Comparison of ENCODE assay signal across 8 mouse cellular contexts in the genomic region with DNA sequence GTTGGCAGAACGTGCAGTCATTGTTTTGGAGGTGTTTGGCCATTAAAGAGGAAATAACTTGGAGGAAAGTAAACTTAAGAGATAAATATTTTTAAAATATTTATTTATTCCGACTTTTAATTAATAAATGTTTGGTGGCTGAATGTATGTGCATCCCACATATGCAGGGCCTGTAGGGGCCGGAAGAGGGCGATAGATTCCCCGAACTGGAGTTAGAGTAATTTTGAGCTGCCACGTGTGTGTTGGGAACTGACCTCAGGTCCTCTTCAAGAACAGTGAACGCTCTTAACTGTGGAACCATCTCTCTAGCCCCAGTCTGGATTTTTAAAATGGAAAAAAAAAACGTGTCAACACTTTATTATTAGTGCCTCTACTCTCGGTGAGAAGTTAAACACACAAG. TPM values are rescaled to one million over a fixed set of nuclear protein-coding genes. Genes with fewer than 3 reads are reported as not detected.
DNase-seq lines count a peak whose midpoint lies in the region; ATAC-seq and TF ChIP-seq lines count a peak whose summit lies in the region.

No protein-coding gene starts in this region.

- H3K9me3 ChIP-seq in forebrain, embryonic 14.5 days (replicated peaks; ENCODE audit: control insufficient read depth, low read length) = no peaks in the 10 kb centered on the region
- no peaks in the 10 kb centered on the region for H3K9me3 ChIP-seq in forebrain, postnatal 0 days (ENCODE audit: low read length)
- no peaks in the 10 kb centered on the region for H3K9me3 ChIP-seq in lung, embryonic 14.5 days (ENCODE audit: low read depth, low read length)

- H3K27me3 ChIP-seq in forebrain, embryonic 14.5 days (replicated peaks; ENCODE audit: control insufficient read depth, insufficient read depth, low read length) = no peaks in the 10 kb centered on the region
- H3K27me3 ChIP-seq in forebrain, postnatal 0 days (ENCODE audit: insufficient read depth, low read length) = no peaks in the 10 kb centered on the region
- H3K27me3 ChIP-seq in lung, embryonic 14.5 days (ENCODE audit: insufficient read depth, low read length) = no peaks in the 10 kb centered on the region

- H3K4me1 ChIP-seq in forebrain, embryonic 14.5 days (ENCODE audit: control insufficient read depth, insufficient read depth, low read length) = peaks cover 8% of the 10 kb centered on the region; the same call in 1 of the 2 replicates
- 0 out of 2 replicates have a peak, but pooled peaks cover 4% of the 10 kb centered on the region for H3K4me1 ChIP-seq in forebrain, postnatal 0 days (ENCODE audit: insufficient read depth)
- peaks cover 6% of the 10 kb centered on the region; the same call in 1 of the 2 replicates for H3K4me1 ChIP-seq in lung, embryonic 14.5 days (ENCODE audit: insufficient read depth)

- no peak overlapping the region for H3K9ac ChIP-seq in forebrain, embryonic 14.5 days (ENCODE audit: low read length)
- H3K9ac ChIP-seq in forebrain, postnatal 0 days = no peak overlapping the region
- H3K9ac ChIP-seq in lung, embryonic 14.5 days = no peak overlapping the region

- 51% methylated on average over 9 of the region's 9 CpGs for WGBS in forebrain, embryonic 14.5 days
- 54% methylated on average over 9 of the region's 9 CpGs for WGBS in forebrain, postnatal 0 days
- 43% methylated on average over 9 of the region's 9 CpGs for WGBS in lung, embryonic 14.5 days

- ATAC-seq in forebrain, embryonic 14.5 days = peak; percentile 34; the same call in 1 of the 2 replicates
- ATAC-seq in forebrain, postnatal 0 days = no peak
- ATAC-seq in lung, embryonic 14.5 days (ENCODE audit: insufficient read depth) = no peak
- peak; percentile 10; the same call in 1 of the 2 replicates for ATAC-seq in megakaryocyte, adult 5-6 weeks (ENCODE audit: poor library complexity, severe bottlenecking)

- TF ChIP-seq CTCF in forebrain, postnatal 0 days (IDR thresholded peaks at IDR 0.05; ENCODE audit: low read depth) = no peak
- TF ChIP-seq CTCF in lung, embryonic 14.5 days (IDR thresholded peaks at IDR 0.05; ENCODE audit: low read depth) = no peak

- no peak for DNase-seq in forebrain, embryonic 14.5 days (ENCODE audit: low spot score)
- DNase-seq in forebrain, postnatal 0 days = no peak
- DNase-seq in lung, embryonic 14.5 days = peak; percentile 57
- DNase-seq in lung, postnatal 10 days = no peak
- DNase-seq in c-Kit-positive CD71-positive TER-119-positive erythroid progenitor cells, embryonic 14.5 days (ENCODE audit: low spot score) = peak; percentile 17
- no peak for DNase-seq in spleen, postnatal 14 days (ENCODE audit: low spot score in 2 of 2)
- DNase-seq in adrenal gland, postnatal 4 days (ENCODE audit: low spot score in 2 of 2) = no peak

- H3K4me2 ChIP-seq in forebrain, embryonic 14.5 days (ENCODE audit: low read length) = no peak overlapping the region
- H3K4me2 ChIP-seq in forebrain, postnatal 0 days (ENCODE audit: low read depth) = no peak overlapping the region
- peak overlapping the region; percentile 35 for H3K4me2 ChIP-seq in lung, embryonic 14.5 days

- H3K36me3 ChIP-seq in forebrain, embryonic 14.5 days (ENCODE audit: control insufficient read depth, insufficient read depth, low read length) = no peaks in the 10 kb centered on the region
- H3K36me3 ChIP-seq in forebrain, postnatal 0 days (ENCODE audit: insufficient read depth) = no peaks in the 10 kb centered on the region
- no peaks in the 10 kb centered on the region for H3K36me3 ChIP-seq in lung, embryonic 14.5 days (ENCODE audit: insufficient read depth)

- H3K27ac ChIP-seq in forebrain, embryonic 14.5 days (ENCODE audit: low read depth, low read length) = no peak overlapping the region
- no peak overlapping the region for H3K27ac ChIP-seq in forebrain, postnatal 0 days (ENCODE audit: low read depth, low read length)
- no peak overlapping the region for H3K27ac ChIP-seq in lung, embryonic 14.5 days (ENCODE audit: low read depth)

- H3K4me3 ChIP-seq in forebrain, embryonic 14.5 days (ENCODE audit: low read depth, low read length) = no peak overlapping the region
- no peak overlapping the region for H3K4me3 ChIP-seq in forebrain, postnatal 0 days (ENCODE audit: low read depth, low read length)
- no peak overlapping the region for H3K4me3 ChIP-seq in lung, embryonic 14.5 days (ENCODE audit: low read depth, low read length)

RNA-seq across cellular contexts. Expression of a gene that starts 3.1 kb away (rescaled TPM):
- not detected in 2 replicates for polyA plus RNA-seq in forebrain, embryonic 14.5 days (2014; fragmentation: Nextera tagmentation; extraction: Ambion mirVana)
- not detected in 2 replicates for total RNA-seq in forebrain, postnatal 0 days (2014; rRNA removed)
- not detected in 2 replicates for polyA plus RNA-seq in forebrain, postnatal 0 days (2015; fragmentation: Nextera tagmentation; extraction: Ambion mirVana)
- not detected in 2 replicates for polyA plus RNA-seq in lung, embryonic 14.5 days (2014; fragmentation: Nextera tagmentation; extraction: Ambion mirVana)
- total RNA-seq in megakaryocyte, adult 5-6 weeks (2015) = not detected in 2 replicates
- total RNA-seq in megakaryocyte, adult 5-6 weeks (2017) = not detected in 2 replicates
- total RNA-seq in adrenal gland, postnatal 4 days (2021) = not detected

RNA-seq across cellular contexts. Expression of a gene that starts 16.1 kb away (rescaled TPM):
- polyA plus RNA-seq in forebrain, embryonic 14.5 days (2014; fragmentation: Nextera tagmentation; extraction: Ambion mirVana) = not detected in 2 replicates
- not detected in 2 replicates for total RNA-seq in forebrain, postnatal 0 days (2014; rRNA removed)
- not detected in 2 replicates for polyA plus RNA-seq in forebrain, postnatal 0 days (2015; fragmentation: Nextera tagmentation; extraction: Ambion mirVana)
- polyA plus RNA-seq in lung, embryonic 14.5 days (2014; fragmentation: Nextera tagmentation; extraction: Ambion mirVana) = not detected in 2 replicates
- 0.87 and 2.0 TPM in 2 replicates for total RNA-seq in megakaryocyte, adult 5-6 weeks (2015)
- 0.29 TPM in 1 of 2 replicates, not detected in the other for total RNA-seq in megakaryocyte, adult 5-6 weeks (2017)
- 1 to 10 TPM in 1 of 2 experiments, under 1 TPM in 1; 0.25 to 2.7 TPM for total RNA-seq in adrenal gland, postnatal 4 days (2021)

Comparison
In these comparisons a context has a peak if more than half of its experiments do, and no peak if none do; other contexts are left out.
1. ATAC-seq: peak in forebrain, embryonic 14.5 days (single experiment) and megakaryocyte, adult 5-6 weeks (single experiment); none in forebrain, postnatal 0 days (single experiment) and lung, embryonic 14.5 days (single experiment).
2. DNase-seq: peak in lung, embryonic 14.5 days (single experiment) and c-Kit-positive CD71-positive TER-119-positive erythroid progenitor cells, embryonic 14.5 days (single experiment); none in forebrain, embryonic 14.5 days (single experiment), forebrain, postnatal 0 days (single experiment), lung, postnatal 10 days (single experiment), spleen, postnatal 14 days (0 of 2) and adrenal gland, postnatal 4 days (0 of 2).